Comparison of ENCODE assay signal across 33 mouse cellular contexts in genomic region chr6:34533055-34533454, GRCm38 (mm10).
"Had no signal": no experiment of that assay in that cellular context is flagged by ENCODE, and none has a peak within 500 bp of the region (broad histone marks: within the 10 kb centered on the region; RNA-seq: fewer than 3 reads in every experiment).

No protein-coding gene starts in this region.

- H3K27ac ChIP-seq: heart, embryonic 13.5 days; heart, embryonic 15.5 days; hindbrain, embryonic 10.5 days; hindbrain, embryonic 12.5 days; hindbrain, embryonic 13.5 days; hindbrain, embryonic 14.5 days; hindbrain, embryonic 15.5 days; hindbrain, postnatal 0 days; kidney, embryonic 15.5 days; kidney, postnatal 0 days; layer of hippocampus, adult 2 months had no signal

- DNase-seq: heart, adult 18-20 months; heart, postnatal 10 days; heart, postnatal 14 days; heart, postnatal 36 days; heart, postnatal 4 days; kidney, adult 11 months; kidney, adult 18-20 months; kidney, adult 2 months; kidney, adult 8-10 months; kidney, adult 9 months; kidney, postnatal 10 days; kidney, postnatal 14 days; kidney, postnatal 25 days; kidney, postnatal 36 days; kidney, postnatal 4 days; layer of hippocampus, adult 9-11 months; layer of hippocampus, postnatal 36 days had no signal

- H3K4me3 ChIP-seq: heart, embryonic 12.5 days; heart, embryonic 13.5 days; heart, embryonic 15.5 days; hindbrain, embryonic 10.5 days; hindbrain, embryonic 12.5 days; hindbrain, embryonic 13.5 days; hindbrain, embryonic 15.5 days; kidney, embryonic 15.5 days; layer of hippocampus, adult 2 months had no signal

- H3K4me1 ChIP-seq: hindbrain, embryonic 10.5 days; hindbrain, embryonic 12.5 days; hindbrain, embryonic 13.5 days; hindbrain, embryonic 15.5 days; kidney, embryonic 15.5 days had no signal

- H3K36me3 ChIP-seq: heart, embryonic 12.5 days; heart, embryonic 13.5 days; heart, embryonic 15.5 days; hindbrain, embryonic 10.5 days; hindbrain, embryonic 12.5 days; hindbrain, embryonic 13.5 days; hindbrain, embryonic 15.5 days; kidney, embryonic 15.5 days had no signal

- H3K9ac ChIP-seq: heart, embryonic 12.5 days; heart, embryonic 13.5 days; heart, embryonic 15.5 days; hindbrain, embryonic 12.5 days; hindbrain, embryonic 13.5 days; hindbrain, embryonic 14.5 days; hindbrain, embryonic 15.5 days; kidney, embryonic 15.5 days had no signal

- H3K9me3 ChIP-seq: heart, embryonic 12.5 days; heart, embryonic 13.5 days; heart, embryonic 15.5 days; hindbrain, embryonic 10.5 days; hindbrain, embryonic 12.5 days; hindbrain, embryonic 13.5 days; hindbrain, embryonic 15.5 days; kidney, embryonic 15.5 days had no signal

- H3K4me2 ChIP-seq: heart, embryonic 11.5 days; heart, embryonic 12.5 days; heart, embryonic 13.5 days; heart, embryonic 15.5 days; hindbrain, embryonic 12.5 days; hindbrain, embryonic 13.5 days; hindbrain, embryonic 14.5 days; hindbrain, embryonic 15.5 days; kidney, embryonic 15.5 days had no signal

- ATAC-seq: hindbrain, embryonic 16.5 days; hindbrain, postnatal 0 days; inflammation-experienced regulatory T-cells, adult 6 months; intestine, embryonic 16.5 days had no signal

- H3K27me3 ChIP-seq: heart, embryonic 12.5 days; heart, embryonic 13.5 days; heart, embryonic 15.5 days; hindbrain, embryonic 12.5 days; hindbrain, embryonic 13.5 days; hindbrain, embryonic 15.5 days; kidney, embryonic 15.5 days had no signal
